Mouse (Mus musculus): ENCODE results near the gene Tktl2. TPM values are rescaled to one million over a fixed set of nuclear protein-coding genes. Genes with fewer than 3 reads are reported as not detected.

The Tktl2 gene
- 0.12 and 0.21 TPM in 2 replicates for polyA plus RNA-seq (2011; ENCODE audit: insufficient read depth, insufficient read length, low read depth, missing spikeins)

DNA sequence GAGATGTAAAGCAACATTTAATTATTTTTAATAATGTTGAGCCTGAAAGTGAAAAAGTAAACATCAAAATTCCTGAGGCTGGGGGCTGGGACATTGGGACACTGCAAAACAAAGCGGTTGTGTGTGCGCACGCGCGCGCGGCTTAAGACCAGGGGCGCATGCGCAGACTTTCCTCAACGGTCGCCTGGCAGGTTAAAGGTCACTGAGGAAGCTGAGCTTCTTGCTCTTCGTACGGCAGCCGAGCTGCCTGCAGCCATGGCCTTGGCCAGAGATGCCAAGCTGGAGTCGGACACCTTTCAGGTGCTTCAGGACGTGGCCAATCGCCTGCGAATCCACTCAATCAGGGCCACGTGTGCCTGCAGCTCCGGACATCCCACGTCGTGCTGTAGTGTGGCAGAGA is at the start of gene Tktl2:
Gene Tktl2, plus strand, starts transcription at position 220 of the 400 bp plus-strand sequence.
- Histone ChIP-seq H3K27me3 (ENCODE audit: control insufficient read depth, insufficient read depth, low read length, poor library complexity, severe bottlenecking) (no peaks in the 10 kb centered on the region), H3K9me3 (replicated peaks; ENCODE audit: control insufficient read depth, insufficient read depth, low read length, poor library complexity, severe bottlenecking) (no peaks in the 10 kb centered on the region), H3K4me1 (ENCODE audit: control insufficient read depth, insufficient read depth, low read length) (no peaks in the 10 kb centered on the region), H3K4me3 (ENCODE audit: low read depth, low read length) (peak within 1 kb of the TSS; percentile 10), H3K36me3 (ENCODE audit: control insufficient read depth, insufficient read depth, low read length, poor library complexity, severe bottlenecking) (no peaks in the 10 kb centered on the region), H3K9ac (ENCODE audit: low read depth, poor library complexity, severe bottlenecking) (no peak within 1 kb of the TSS), H3K27ac (ENCODE audit: insufficient read depth, low read length) (no peak within 1 kb of the TSS)
- TF ChIP-seq POLR2A (IDR thresholded peaks at IDR 0.05; ENCODE audit: insufficient read depth, low read length) (no peak), EP300 (IDR thresholded peaks at IDR 0.05; ENCODE audit: insufficient read depth, low read depth, low read length) (no peak), CTCF (IDR thresholded peaks at IDR 0.05; ENCODE audit: low read depth, low read length) (no peak)

- Histone ChIP-seq H3K9me3 (replicated peaks; ENCODE audit: control insufficient read depth, insufficient read depth, low read length, poor library complexity, severe bottlenecking) (no peaks in the 10 kb centered on the region), H3K27me3 (ENCODE audit: control insufficient read depth, insufficient read depth, low read length, poor library complexity, severe bottlenecking) (no peaks in the 10 kb centered on the region), H3K36me3 (ENCODE audit: control insufficient read depth, insufficient read depth, low read length, poor library complexity, severe bottlenecking) (no peaks in the 10 kb centered on the region; the same call in 1 of the 2 replicates), H3K9ac (ENCODE audit: low read depth, poor library complexity, severe bottlenecking) (no peak overlapping the region), H3K4me3 (ENCODE audit: low read depth, low read length) (no peak overlapping the region), H3K27ac (ENCODE audit: insufficient read depth, low read length) (no peak overlapping the region), H3K4me1 (ENCODE audit: control insufficient read depth, insufficient read depth, low read length) (no peaks in the 10 kb centered on the region)
- no peak for TF ChIP-seq EP300 (IDR thresholded peaks at IDR 0.05; ENCODE audit: insufficient read depth, low read depth, low read length)
- no peak for TF ChIP-seq CTCF (IDR thresholded peaks at IDR 0.05; ENCODE audit: low read depth, low read length)
- TF ChIP-seq POLR2A (IDR thresholded peaks at IDR 0.05; ENCODE audit: insufficient read depth, low read length), result no peak
Measured at GRCm38 (mm10) chr8:66469821-66470220, 41.7 kb upstream of the Tktl2 start.

DNA sequence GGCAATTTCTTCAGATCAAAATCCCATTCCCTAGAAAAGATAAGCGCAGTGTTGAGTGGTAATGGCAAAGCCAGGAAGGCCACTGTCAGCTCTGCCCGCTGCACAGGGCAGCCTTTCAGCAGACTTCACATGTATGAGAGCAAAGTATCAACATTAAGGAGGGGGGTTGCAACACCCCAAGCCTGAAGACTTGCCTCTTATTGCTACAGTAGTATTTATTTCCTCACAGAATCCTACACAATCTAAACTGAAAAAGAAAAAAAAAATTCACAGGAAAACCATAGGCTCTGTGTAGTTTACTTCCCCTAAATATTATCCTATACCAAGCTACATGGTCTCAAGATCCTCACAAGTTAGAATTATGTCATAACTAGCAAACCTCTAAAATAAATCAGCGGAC is 34.7 kb upstream of the Tktl2 start:
- Histone ChIP-seq H3K9ac (ENCODE audit: low read depth, poor library complexity, severe bottlenecking) (no peak overlapping the region), H3K27ac (ENCODE audit: insufficient read depth, low read length) (no peak overlapping the region), H3K4me1 (ENCODE audit: control insufficient read depth, insufficient read depth, low read length) (no peaks in the 10 kb centered on the region), H3K27me3 (ENCODE audit: control insufficient read depth, insufficient read depth, low read length, poor library complexity, severe bottlenecking) (no peaks in the 10 kb centered on the region), H3K9me3 (replicated peaks; ENCODE audit: control insufficient read depth, insufficient read depth, low read length, poor library complexity, severe bottlenecking) (no peaks in the 10 kb centered on the region), H3K4me3 (ENCODE audit: low read depth, low read length) (no peak overlapping the region), H3K36me3 (ENCODE audit: control insufficient read depth, insufficient read depth, low read length, poor library complexity, severe bottlenecking) (peaks cover 65% of the 10 kb centered on the region)
- TF ChIP-seq CTCF (IDR thresholded peaks at IDR 0.05; ENCODE audit: low read depth, low read length) (no peak), EP300 (IDR thresholded peaks at IDR 0.05; ENCODE audit: insufficient read depth, low read depth, low read length) (no peak)

GRCm38 (mm10) chr8:66486084-66486763 is 25.3 kb upstream of the Tktl2 start, which contains the start of gene Tma16:
Gene Tma16 (minus strand): TSS chr8:66486530.
- Histone ChIP-seq H3K27ac (ENCODE audit: insufficient read depth, low read length) (no peak within 1 kb of the TSS), H3K9ac (ENCODE audit: low read depth, poor library complexity, severe bottlenecking) (peak within 1 kb of the TSS; percentile 91), H3K9me3 (replicated peaks; ENCODE audit: control insufficient read depth, insufficient read depth, low read length, poor library complexity, severe bottlenecking) (no peaks in the 10 kb centered on the region), H3K4me3 (ENCODE audit: low read depth, low read length) (peak within 1 kb of the TSS; percentile 99), H3K27me3 (ENCODE audit: control insufficient read depth, insufficient read depth, low read length, poor library complexity, severe bottlenecking) (no peaks in the 10 kb centered on the region), H3K36me3 (ENCODE audit: control insufficient read depth, insufficient read depth, low read length, poor library complexity, severe bottlenecking) (peaks cover 32% of the 10 kb centered on the region), H3K4me1 (ENCODE audit: control insufficient read depth, insufficient read depth, low read length) (no peaks in the 10 kb centered on the region)
- TF ChIP-seq EP300 (IDR thresholded peaks at IDR 0.05; ENCODE audit: insufficient read depth, low read depth, low read length) (0 out of 2 replicates have a peak, but pooled peaks have one; percentile 39), CTCF (IDR thresholded peaks at IDR 0.05; ENCODE audit: low read depth, low read length) (no peak), POLR2A (IDR thresholded peaks at IDR 0.05; ENCODE audit: insufficient read depth, low read length) (no peak)

GRCm38 (mm10) chr8:66488556-66488955 is 23.0 kb upstream of the Tktl2 start:
- Histone ChIP-seq H3K27ac (ENCODE audit: insufficient read depth, low read length) (peak overlapping the region; percentile 54; the same call in 1 of the 2 replicates), H3K4me1 (ENCODE audit: control insufficient read depth, insufficient read depth, low read length) (no peaks in the 10 kb centered on the region), H3K4me3 (ENCODE audit: low read depth, low read length) (no peak overlapping the region), H3K36me3 (ENCODE audit: control insufficient read depth, insufficient read depth, low read length, poor library complexity, severe bottlenecking) (peaks cover 9% of the 10 kb centered on the region), H3K9me3 (replicated peaks; ENCODE audit: control insufficient read depth, insufficient read depth, low read length, poor library complexity, severe bottlenecking) (no peaks in the 10 kb centered on the region), H3K9ac (ENCODE audit: low read depth, poor library complexity, severe bottlenecking) (no peak overlapping the region), H3K27me3 (ENCODE audit: control insufficient read depth, insufficient read depth, low read length, poor library complexity, severe bottlenecking) (no peaks in the 10 kb centered on the region)
- TF ChIP-seq CTCF (IDR thresholded peaks at IDR 0.05; ENCODE audit: low read depth, low read length) (no peak), EP300 (IDR thresholded peaks at IDR 0.05; ENCODE audit: insufficient read depth, low read depth, low read length) (no peak), POLR2A (IDR thresholded peaks at IDR 0.05; ENCODE audit: insufficient read depth, low read length) (no peak)

- no peaks in the 10 kb centered on the region for H3K9me3 ChIP-seq (replicated peaks; ENCODE audit: control insufficient read depth, insufficient read depth, low read length, poor library complexity, severe bottlenecking)
- H3K27me3 ChIP-seq (ENCODE audit: control insufficient read depth, insufficient read depth, low read length, poor library complexity, severe bottlenecking), result no peaks in the 10 kb centered on the region
- no peaks in the 10 kb centered on the region for H3K4me1 ChIP-seq (ENCODE audit: control insufficient read depth, insufficient read depth, low read length)
- no peak for TF ChIP-seq CTCF (IDR thresholded peaks at IDR 0.05; ENCODE audit: low read depth, low read length)
- no peak for TF ChIP-seq POLR2A (IDR thresholded peaks at IDR 0.05; ENCODE audit: insufficient read depth, low read length)
- TF ChIP-seq EP300 (IDR thresholded peaks at IDR 0.05; ENCODE audit: insufficient read depth, low read depth, low read length), result no peak
- H3K36me3 ChIP-seq (ENCODE audit: control insufficient read depth, insufficient read depth, low read length, poor library complexity, severe bottlenecking), result no peaks in the 10 kb centered on the region
- no peak overlapping the region for H3K27ac ChIP-seq (ENCODE audit: insufficient read depth, low read length)
- H3K9ac ChIP-seq (ENCODE audit: low read depth, poor library complexity, severe bottlenecking), result no peak overlapping the region
- no peak overlapping the region for H3K4me3 ChIP-seq (ENCODE audit: low read depth, low read length)
Measured at GRCm38 (mm10) chr8:66490624-66491023, 20.9 kb upstream of the Tktl2 start.

Measured in ES-Bruce4 (cell line).